Mouse (Mus musculus) forebrain, embryonic 11.5 days (tissue): ENCODE measurements at regions not wholly inside any gene's neighbourhood (a gene's known extent, or its start where the extent isn't known, plus 50 kb on each side); places are given as distances from the start of the nearest gene placed in this dataset.

Source experiments
- ATAC-seq: fragments of 200-750 bp; cut with Nextera tagmentation; replicated peaks from 2 replicates; pipeline ENCODE4 v1.8.0; 2017; ENCODE audit warnings: moderate TSS enrichment; ENCODE audit not compliant: low FRiP score
- DNase-seq: peaks from one replicate; pipeline ENCODE4 v3.0.0-alpha.2; 2017; ENCODE audit warnings: low spot score
- H3K27ac ChIP-seq: fragments of 300-500 bp; sonication (generic); 2 replicates; pipeline ENCODE4 v1.5.1; 2014; ENCODE audit warnings: low read depth, low read length
- H3K27me3 ChIP-seq: fragments of 300-500 bp; sonication (generic); 2 replicates; pipeline ENCODE4 v1.6.1; 2014; ENCODE audit warnings: mild to moderate bottlenecking, low read length, mixed read lengths; ENCODE audit not compliant: control insufficient read depth, insufficient read depth
- H3K36me3 ChIP-seq: fragments of 300-500 bp; sonication (generic); 2 replicates; pipeline ENCODE4 v1.6.1; 2014; ENCODE audit warnings: mild to moderate bottlenecking, low read length, moderate library complexity, mixed read lengths; ENCODE audit not compliant: control insufficient read depth, insufficient read depth
- H3K4me1 ChIP-seq: fragments of 300-500 bp; sonication (generic); replicated peaks from 2 replicates; pipeline ENCODE4 v1.6.1; 2014; ENCODE audit warnings: low read length, mixed read lengths; ENCODE audit not compliant: control insufficient read depth, insufficient read depth
- H3K4me2 ChIP-seq: fragments of 300-500 bp; sonication (generic); 2 replicates; pipeline ENCODE4 v1.6.1; 2014; ENCODE audit warnings: low read depth, mild to moderate bottlenecking, low read length, moderate library complexity, mixed read lengths; ENCODE audit not compliant: severe bottlenecking
- H3K4me3 ChIP-seq: fragments of 300-500 bp; sonication (generic); 2 replicates; pipeline ENCODE4 v1.5.1; 2014; ENCODE audit warnings: low read depth, low read length
- H3K9ac ChIP-seq: fragments of 300-500 bp; sonication (generic); 2 replicates; pipeline ENCODE4 v1.6.1; 2014; ENCODE audit warnings: low read length
- H3K9me3 ChIP-seq: fragments of 300-500 bp; sonication (generic); 2 replicates; pipeline ENCODE4 v1.6.1; 2016; ENCODE audit warnings: low read length, mixed read lengths; ENCODE audit not compliant: control insufficient read depth
- WGBS: fragments of 180-500 bp; shearing (Covaris S2); extraction: QIAGEN DNeasy Blood & Tissue Kit; methylation state at CpG from one replicate; pipeline ENCODE4 v1.1.7; 2014; 5-methylcytosine and 5-hydroxymethylcytosine counted together

DNA sequence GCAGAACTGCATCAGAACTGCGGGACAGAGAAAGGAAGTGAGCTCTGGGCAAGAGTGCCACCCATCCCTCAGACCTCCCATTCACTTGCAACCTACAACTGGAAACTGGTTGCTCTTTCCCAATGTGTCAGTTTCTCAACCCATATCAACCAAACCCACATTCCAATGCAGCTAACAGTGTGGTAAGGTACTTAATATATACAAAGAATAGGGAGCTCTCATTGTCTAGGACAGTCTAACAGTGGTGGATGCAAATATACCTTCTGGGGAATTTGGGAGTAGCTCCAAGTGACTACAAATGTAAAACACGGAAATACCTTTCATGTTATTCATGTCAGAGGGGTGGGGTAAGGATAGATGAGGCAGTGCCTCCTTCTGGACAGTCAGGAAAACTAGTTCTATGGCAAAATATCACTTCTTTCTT is 171.0 kb upstream of the Smim15 start:
- WGBS = 70% methylated on average over 2 of the region's 2 CpGs
- DNase-seq (no peak), ATAC-seq (no peak)
- H3K4me1 ChIP-seq = peaks cover 7% of the 10 kb centered on the region
- H3K4me3 ChIP-seq = no peak overlapping the region
- H3K27ac ChIP-seq = no peak overlapping the region
- H3K4me2 ChIP-seq = no peak overlapping the region
- no peak overlapping the region for H3K9ac ChIP-seq
- no peaks in the 10 kb centered on the region for H3K27me3 ChIP-seq
- no peaks in the 10 kb centered on the region for H3K36me3 ChIP-seq
- H3K9me3 ChIP-seq = no peaks in the 10 kb centered on the region

GRCm38 (mm10) chr13:107872574-107872973 is 171.7 kb upstream of the Smim15 start:
- Histone ChIP-seq H3K4me2 (no peak overlapping the region), H3K27ac (no peak overlapping the region), H3K27me3 (no peaks in the 10 kb centered on the region), H3K9me3 (no peaks in the 10 kb centered on the region), H3K4me1 (peaks cover 7% of the 10 kb centered on the region), H3K36me3 (no peaks in the 10 kb centered on the region), H3K4me3 (no peak overlapping the region), H3K9ac (no peak overlapping the region)
- WGBS = 78% methylated on average over 8 of the region's 8 CpGs
- no peak for DNase-seq
- no peak for ATAC-seq

- H3K4me1 ChIP-seq = peaks cover 7% of the 10 kb centered on the region
- H3K4me3 ChIP-seq = no peak overlapping the region
- H3K36me3 ChIP-seq = no peaks in the 10 kb centered on the region
- no peaks in the 10 kb centered on the region for H3K27me3 ChIP-seq
- ATAC-seq = no peak
- no peak overlapping the region for H3K9ac ChIP-seq
- H3K27ac ChIP-seq = no peak overlapping the region
- DNase-seq = no peak
- no peaks in the 10 kb centered on the region for H3K9me3 ChIP-seq
- 74% methylated on average over 10 of the region's 10 CpGs for WGBS
- H3K4me2 ChIP-seq = no peak overlapping the region
Measured at GRCm38 (mm10) chr13:107872137-107872536, 172.1 kb upstream of the Smim15 start.

DNA sequence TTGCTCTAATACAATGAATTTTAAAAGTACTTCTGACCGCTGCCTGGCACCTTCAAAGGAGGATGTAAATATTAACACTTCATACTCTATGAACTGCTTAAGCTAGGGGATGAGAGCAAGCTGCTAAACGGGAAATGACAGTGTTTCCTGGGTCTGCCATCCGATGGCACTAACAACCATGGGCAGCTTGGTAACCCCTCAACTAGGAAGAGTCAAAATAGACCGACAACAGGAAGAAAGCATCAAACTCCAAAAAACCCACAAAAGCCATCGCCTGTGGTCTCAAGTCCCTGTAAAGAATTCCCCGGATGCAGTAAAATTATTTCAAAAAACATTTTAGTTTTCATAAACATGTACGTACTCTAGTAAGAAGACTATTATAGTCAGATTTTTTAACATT is 175.3 kb upstream of the Smim15 start:
- H3K9ac ChIP-seq = no peak overlapping the region
- ATAC-seq (no peak), DNase-seq (no peak)
- no peaks in the 10 kb centered on the region for H3K36me3 ChIP-seq
- no peaks in the 10 kb centered on the region for H3K9me3 ChIP-seq
- H3K27ac ChIP-seq = no peak overlapping the region
- H3K4me3 ChIP-seq = no peak overlapping the region
- H3K4me1 ChIP-seq = peaks cover 7% of the 10 kb centered on the region
- 88% methylated on average over 7 of the region's 7 CpGs for WGBS
- H3K4me2 ChIP-seq = no peak overlapping the region
- no peaks in the 10 kb centered on the region for H3K27me3 ChIP-seq

DNA sequence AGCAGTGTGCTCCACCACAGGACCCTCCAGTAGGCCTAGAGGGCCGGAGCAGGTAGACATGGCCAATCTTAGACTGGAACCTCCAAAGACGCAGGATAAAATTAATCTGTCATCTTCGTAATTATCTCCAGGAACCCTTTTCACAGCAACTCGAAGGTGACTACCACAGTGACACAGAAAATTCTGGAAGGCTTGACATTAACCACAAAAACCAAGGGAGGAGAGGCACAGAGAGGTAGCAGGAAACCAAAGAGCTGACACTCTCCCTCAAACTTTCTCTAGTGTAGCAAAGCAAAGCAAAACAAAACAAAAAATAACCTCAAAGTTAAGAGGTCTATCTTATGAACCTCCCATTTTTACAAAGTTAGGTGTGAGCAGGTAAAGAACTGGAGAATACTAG is 177.4 kb upstream of the Smim15 start:
- Histone ChIP-seq H3K27ac (no peak overlapping the region), H3K4me3 (no peak overlapping the region), H3K36me3 (no peaks in the 10 kb centered on the region), H3K27me3 (no peaks in the 10 kb centered on the region), H3K9ac (no peak overlapping the region), H3K4me1 (peaks cover 5% of the 10 kb centered on the region; the same call in 1 of the 2 replicates), H3K4me2 (no peak overlapping the region), H3K9me3 (no peaks in the 10 kb centered on the region)
- ATAC-seq = no peak
- WGBS = 91% methylated on average over 4 of the region's 4 CpGs
- DNase-seq = no peak

DNA sequence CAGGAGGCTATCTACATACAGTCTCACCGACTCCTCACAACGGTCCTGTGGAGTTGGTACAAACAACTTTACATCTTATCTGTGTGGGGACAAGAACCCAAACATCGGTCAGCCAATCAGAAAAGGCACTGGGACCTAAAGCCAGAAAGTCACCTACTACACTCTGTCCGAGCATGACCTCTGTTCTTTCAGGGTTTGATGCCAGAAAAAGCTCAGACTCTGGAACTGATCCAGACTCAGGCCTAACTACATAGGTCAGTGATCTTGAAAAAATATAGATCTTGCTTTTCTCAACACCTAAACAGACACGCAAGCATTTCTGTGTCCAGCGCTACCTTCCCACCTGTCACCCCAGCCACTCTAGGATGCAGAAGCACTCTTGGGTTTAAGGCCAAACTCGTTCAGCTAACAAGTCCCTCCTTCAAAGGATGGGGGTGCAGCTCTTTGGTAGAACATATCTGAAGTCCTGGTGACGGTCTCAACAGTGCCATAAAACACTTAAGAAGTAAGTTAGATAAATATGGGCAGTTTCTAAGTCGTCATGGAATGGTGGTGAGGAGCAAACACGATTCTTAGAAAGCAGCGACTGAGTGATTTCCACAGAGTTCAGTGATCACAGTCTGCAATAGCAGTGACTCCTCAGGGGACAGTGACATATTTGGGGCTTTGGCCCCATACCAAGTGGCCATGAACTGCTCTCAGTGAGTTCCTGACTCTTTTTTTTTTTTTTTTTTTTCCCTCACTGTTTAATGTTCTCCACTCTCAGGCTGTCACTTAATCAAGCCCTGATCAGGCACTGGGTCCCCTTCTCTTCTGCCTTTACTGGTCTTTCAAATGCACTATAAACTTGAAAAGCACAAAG is 181.2 kb upstream of the Smim15 start:
- H3K4me2 ChIP-seq = no peak overlapping the region
- no peaks in the 10 kb centered on the region for H3K9me3 ChIP-seq
- no peak overlapping the region for H3K4me3 ChIP-seq
- peaks cover 11% of the 10 kb centered on the region for H3K4me1 ChIP-seq
- no peak overlapping the region for H3K9ac ChIP-seq
- H3K27ac ChIP-seq = no peak overlapping the region
- WGBS = 87% methylated on average over 11 of the region's 11 CpGs
- H3K36me3 ChIP-seq = no peaks in the 10 kb centered on the region
- no peaks in the 10 kb centered on the region for H3K27me3 ChIP-seq
- no peak for DNase-seq
- no peak for ATAC-seq

DNA sequence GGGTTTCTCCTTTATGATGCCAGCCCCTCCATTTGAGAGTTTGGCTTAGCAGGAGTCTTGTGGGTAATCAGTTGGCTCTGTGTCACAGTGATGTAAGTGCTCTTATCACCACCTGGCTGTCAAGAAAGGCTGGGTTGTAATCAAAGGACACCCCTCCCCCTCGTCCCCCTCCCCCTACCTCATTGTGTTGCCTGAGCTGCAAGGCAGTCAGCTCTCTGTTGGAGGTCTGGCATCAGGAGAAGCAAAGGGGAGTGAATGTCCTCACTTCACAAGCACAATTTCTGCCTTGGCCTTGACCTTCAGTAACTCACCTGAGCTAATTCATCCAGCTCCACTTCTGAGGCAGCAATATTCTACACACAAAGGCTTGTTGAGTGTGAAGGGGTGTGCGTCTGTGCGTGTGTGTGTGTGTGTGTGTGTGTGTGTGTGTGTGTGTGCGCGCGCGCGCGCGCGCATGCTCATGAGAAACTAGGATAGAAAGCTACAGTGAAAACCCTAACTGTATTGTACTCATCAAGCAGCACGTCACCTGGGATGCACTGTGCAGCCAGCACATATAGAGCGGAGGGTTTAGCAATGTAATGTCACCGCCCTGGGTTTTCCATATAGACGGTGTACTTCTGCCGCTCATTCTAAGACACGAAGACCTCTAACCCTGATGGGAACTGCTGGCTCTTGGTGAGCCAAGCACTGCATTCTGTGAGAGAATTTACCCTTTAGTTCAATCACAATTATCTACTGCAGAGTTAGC is 182.7 kb upstream of the Smim15 start:
- Histone ChIP-seq H3K4me3 (no peak overlapping the region), H3K9ac (no peak overlapping the region), H3K36me3 (no peaks in the 10 kb centered on the region), H3K4me2 (no peak overlapping the region), H3K27ac (no peak overlapping the region), H3K4me1 (peaks cover 11% of the 10 kb centered on the region), H3K27me3 (no peaks in the 10 kb centered on the region), H3K9me3 (no peaks in the 10 kb centered on the region)
- DNase-seq = no peak
- peak; percentile 42 for ATAC-seq
- WGBS = 69% methylated on average over 17 of the region's 17 CpGs

DNA sequence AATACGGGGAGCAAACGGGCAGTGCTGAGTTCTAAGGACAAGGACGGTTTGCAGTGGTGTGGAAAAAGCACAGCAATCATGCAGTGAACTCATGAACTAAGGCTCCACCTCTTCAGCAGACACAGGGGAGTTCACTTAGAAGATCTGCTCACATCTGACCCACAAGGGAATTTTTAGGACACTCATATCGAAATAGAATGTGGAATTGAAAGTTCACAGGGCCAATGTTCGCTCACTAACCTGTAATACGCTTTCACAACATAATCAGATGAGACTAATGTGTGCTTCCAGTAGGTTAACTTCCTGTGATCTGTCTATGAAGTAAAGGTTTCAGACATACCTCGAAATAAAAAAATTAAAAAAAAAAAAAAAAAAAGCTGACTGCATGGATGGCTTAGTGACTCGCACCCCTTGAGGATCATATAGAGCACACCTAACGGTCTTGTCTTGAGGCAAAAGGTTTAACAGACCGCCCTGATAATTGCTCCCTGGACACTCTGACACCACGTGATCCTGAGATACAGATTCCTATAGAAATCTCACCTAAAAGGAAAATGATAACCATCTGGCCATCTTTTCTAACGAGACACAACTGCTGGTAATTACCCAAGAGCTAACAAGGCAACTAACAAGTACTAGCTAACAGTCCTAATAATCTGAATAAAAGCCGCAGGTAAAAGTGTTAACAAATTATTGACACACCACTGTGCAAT is 187.0 kb upstream of the Smim15 start:
- H3K4me1 ChIP-seq = peaks cover 11% of the 10 kb centered on the region
- no peak overlapping the region for H3K4me3 ChIP-seq
- no peak for DNase-seq
- no peaks in the 10 kb centered on the region for H3K27me3 ChIP-seq
- no peak for ATAC-seq
- H3K27ac ChIP-seq = no peak overlapping the region
- H3K9ac ChIP-seq = no peak overlapping the region
- WGBS = 73% methylated on average over 13 of the region's 13 CpGs
- H3K9me3 ChIP-seq = no peaks in the 10 kb centered on the region
- H3K36me3 ChIP-seq = no peaks in the 10 kb centered on the region
- no peak overlapping the region for H3K4me2 ChIP-seq
